Mouse (Mus musculus) heart, embryonic 15.5 days (tissue): ENCODE results near the gene Bod1l. TPM values are rescaled to one million over a fixed set of nuclear protein-coding genes. Genes with fewer than 3 reads are reported as not detected.

Experiments
- ATAC-seq: fragments of 200-750 bp; cut with Nextera tagmentation; replicated peaks from 2 replicates; pipeline ENCODE4 v1.8.0; 2017; ENCODE audit warnings: low read depth, moderate TSS enrichment; ENCODE audit not compliant: insufficient number of reproducible peaks, insufficient read depth, low FRiP score
- H3K27ac ChIP-seq: fragments of 300-500 bp; sonication (generic); 2 replicates; pipeline ENCODE4 v1.5.1; 2015; ENCODE audit warnings: mild to moderate bottlenecking, inconsistent platforms
- H3K27me3 ChIP-seq: fragments of 300-500 bp; sonication (generic); 2 replicates; pipeline ENCODE4 v1.6.1; 2015; ENCODE audit warnings: inconsistent platforms
- H3K36me3 ChIP-seq: fragments of 300-500 bp; sonication (generic); 2 replicates; pipeline ENCODE4 v1.6.1; 2015; ENCODE audit warnings: mild to moderate bottlenecking, inconsistent platforms
- H3K4me1 ChIP-seq: fragments of 300-500 bp; sonication (generic); replicated peaks from 2 replicates; pipeline ENCODE4 v1.6.1; 2015; ENCODE audit warnings: inconsistent platforms
- H3K4me2 ChIP-seq: fragments of 300-500 bp; sonication (generic); 2 replicates; pipeline ENCODE4 v1.6.1; 2015; ENCODE audit warnings: inconsistent platforms, mild to moderate bottlenecking, moderate library complexity
- H3K4me3 ChIP-seq: fragments of 300-500 bp; sonication (generic); 2 replicates; pipeline ENCODE4 v1.5.1; 2015; ENCODE audit warnings: mild to moderate bottlenecking, inconsistent platforms
- H3K9ac ChIP-seq: fragments of 300-500 bp; sonication (generic); 2 replicates; pipeline ENCODE4 v1.6.1; 2015; ENCODE audit warnings: mild to moderate bottlenecking, inconsistent platforms
- H3K9me3 ChIP-seq: fragments of 300-500 bp; sonication (generic); replicated peaks from 2 replicates; pipeline ENCODE4 v1.6.1; 2016; ENCODE audit warnings: inconsistent platforms
- WGBS: fragments of 180-500 bp; shearing (Covaris S2); methylation state at CpG from one replicate; pipeline ENCODE4 v1.1.7; 2015; ENCODE audit warnings: mixed read lengths; 5-methylcytosine and 5-hydroxymethylcytosine counted together
- polyA plus RNA-seq: library from polyadenylated mRNA; unstranded; fragments of >200 nt; fragmentation: Nextera tagmentation; extraction: Ambion mirVana; gene quantifications from 2 replicates; pipeline ENCODE4 v1.2.1, GENCODE M21; 2015

The Bod1l gene
- polyA plus RNA-seq, 1 experiment from 2014 or later, result 14.6 TPM

- Histone ChIP-seq H3K9ac (peak overlapping the region; percentile 93), H3K4me2 (peak overlapping the region; percentile 66), H3K4me1 (peaks cover 15% of the 10 kb centered on the region), H3K9me3 (no peaks in the 10 kb centered on the region), H3K27ac (peak overlapping the region; percentile 82), H3K4me3 (peak overlapping the region; percentile 91), H3K36me3 (no peaks in the 10 kb centered on the region), H3K27me3 (no peaks in the 10 kb centered on the region)
- 1% methylated on average over 46 of the region's 46 CpGs for WGBS
- ATAC-seq, result no peak
These were observed 532 bp downstream of the Bod1l start for GRCm38 (mm10) chr5:41843419-41844146.

- Histone ChIP-seq H3K27ac (no peak overlapping the region), H3K9ac (peak overlapping the region; percentile 93), H3K9me3 (no peaks in the 10 kb centered on the region), H3K27me3 (no peaks in the 10 kb centered on the region), H3K36me3 (no peaks in the 10 kb centered on the region), H3K4me1 (peaks cover 15% of the 10 kb centered on the region), H3K4me2 (peak overlapping the region; percentile 66), H3K4me3 (peak overlapping the region; percentile 91)
- ATAC-seq, result no peak
- WGBS, result 7% methylated on average over 5 of the region's 5 CpGs
These were observed 1.4 kb downstream of the Bod1l start for GRCm38 (mm10) chr5:41842681-41843080.

GRCm38 (mm10) chr5:41841735-41842134 is 2.4 kb downstream of the Bod1l start:
- no peak overlapping the region for H3K4me2 ChIP-seq
- H3K4me3 ChIP-seq, result no peak overlapping the region
- WGBS, result 81% methylated on average over 5 of the region's 5 CpGs
- no peaks in the 10 kb centered on the region for H3K27me3 ChIP-seq
- H3K36me3 ChIP-seq, result no peaks in the 10 kb centered on the region; the same call in 1 of the 2 replicates
- no peak for ATAC-seq
- no peak overlapping the region for H3K9ac ChIP-seq
- no peaks in the 10 kb centered on the region for H3K9me3 ChIP-seq
- peaks cover 15% of the 10 kb centered on the region for H3K4me1 ChIP-seq
- no peak overlapping the region for H3K27ac ChIP-seq

DNA sequence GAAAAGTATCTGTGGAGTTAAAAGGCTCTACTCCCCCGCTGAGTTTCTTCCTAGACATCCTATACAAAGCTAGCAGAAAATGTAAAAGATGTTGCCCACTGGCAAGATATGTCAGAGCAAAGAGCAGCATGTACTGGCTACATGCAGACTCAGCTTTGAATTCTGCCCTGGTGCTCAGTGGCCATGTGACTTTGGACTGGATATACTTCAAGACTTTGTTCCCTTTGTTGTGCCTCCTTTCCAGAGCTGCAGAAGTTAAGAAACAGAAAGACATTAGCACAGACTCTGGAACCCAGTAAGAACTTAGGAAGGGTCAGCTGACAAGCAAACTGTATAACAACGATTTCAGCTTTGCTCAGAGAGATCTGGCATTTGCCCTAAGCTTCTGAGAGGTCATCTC is 14.0 kb downstream of the Bod1l start:
- H3K4me1 ChIP-seq, result no peaks in the 10 kb centered on the region
- H3K9me3 ChIP-seq, result no peaks in the 10 kb centered on the region
- 86% methylated on average over 2 of the region's 2 CpGs for WGBS
- H3K27me3 ChIP-seq, result no peaks in the 10 kb centered on the region
- no peak overlapping the region for H3K4me2 ChIP-seq
- H3K36me3 ChIP-seq, result peaks cover 65% of the 10 kb centered on the region
- H3K9ac ChIP-seq, result no peak overlapping the region
- ATAC-seq, result no peak
- no peak overlapping the region for H3K27ac ChIP-seq
- H3K4me3 ChIP-seq, result no peak overlapping the region

- H3K36me3 ChIP-seq, result peaks cover 82% of the 10 kb centered on the region
- no peak for ATAC-seq
- H3K27ac ChIP-seq, result no peak overlapping the region
- H3K4me1 ChIP-seq, result no peaks in the 10 kb centered on the region
- no peaks in the 10 kb centered on the region for H3K9me3 ChIP-seq
- H3K27me3 ChIP-seq, result no peaks in the 10 kb centered on the region
- no peak overlapping the region for H3K4me2 ChIP-seq
- H3K9ac ChIP-seq, result no peak overlapping the region
- WGBS, result 42% methylated on average over 9 of the region's 9 CpGs
- H3K4me3 ChIP-seq, result no peak overlapping the region
These were observed 23.0 kb downstream of the Bod1l start for GRCm38 (mm10) chr5:41821158-41821557.

DNA sequence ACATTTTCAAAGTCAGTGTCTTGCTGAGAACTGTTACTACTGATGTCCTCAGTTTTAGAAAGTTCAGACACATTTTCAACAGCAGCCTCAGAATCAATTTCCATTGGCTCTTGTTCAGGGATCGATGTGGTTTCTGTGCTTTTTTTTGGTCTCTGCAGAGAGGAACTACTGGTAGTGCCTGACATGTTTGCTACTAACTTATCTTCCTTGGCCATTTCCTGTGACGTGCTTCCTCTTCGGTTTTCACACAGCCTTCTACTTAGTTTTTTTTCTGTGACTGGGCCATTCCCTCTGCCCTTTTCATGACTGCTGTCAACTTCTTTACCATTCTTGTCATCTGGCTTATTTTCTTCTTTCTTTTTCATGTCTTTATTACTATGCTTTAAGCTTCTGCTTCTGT is 23.6 kb downstream of the Bod1l start:
- H3K9ac ChIP-seq, result no peak overlapping the region
- H3K4me2 ChIP-seq, result no peak overlapping the region
- WGBS, result 63% methylated on average over 3 of the region's 3 CpGs
- no peak overlapping the region for H3K4me3 ChIP-seq
- peaks cover 82% of the 10 kb centered on the region for H3K36me3 ChIP-seq
- no peak for ATAC-seq
- no peak overlapping the region for H3K27ac ChIP-seq
- H3K27me3 ChIP-seq, result no peaks in the 10 kb centered on the region
- H3K9me3 ChIP-seq, result no peaks in the 10 kb centered on the region
- no peaks in the 10 kb centered on the region for H3K4me1 ChIP-seq

DNA sequence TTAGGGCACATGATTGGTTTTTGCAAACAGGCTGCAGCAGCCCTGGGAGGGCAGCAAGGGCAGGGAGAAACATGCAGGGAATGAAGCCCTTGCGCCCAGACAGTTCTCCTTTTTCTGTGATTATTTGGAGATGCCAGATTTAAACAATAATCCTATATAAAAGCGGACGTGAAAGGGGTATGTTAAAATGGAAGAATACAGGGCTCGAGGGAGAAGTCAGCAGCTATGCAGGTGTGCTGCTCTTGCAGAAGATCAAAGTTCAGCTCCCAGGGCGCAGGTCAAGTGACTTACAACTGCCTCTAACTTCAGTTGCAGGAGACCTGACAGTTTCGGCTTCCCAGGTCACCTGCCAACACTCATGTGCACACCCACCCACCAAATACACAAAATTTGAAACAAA is 31.6 kb downstream of the Bod1l start:
- H3K27me3 ChIP-seq, result no peaks in the 10 kb centered on the region
- no peak for ATAC-seq
- H3K4me3 ChIP-seq, result no peak overlapping the region
- H3K9me3 ChIP-seq, result no peaks in the 10 kb centered on the region
- 92% methylated on average over 6 of the region's 6 CpGs for WGBS
- H3K4me1 ChIP-seq, result no peaks in the 10 kb centered on the region
- H3K36me3 ChIP-seq, result peaks cover 56% of the 10 kb centered on the region
- H3K27ac ChIP-seq, result no peak overlapping the region
- no peak overlapping the region for H3K4me2 ChIP-seq
- no peak overlapping the region for H3K9ac ChIP-seq

DNA sequence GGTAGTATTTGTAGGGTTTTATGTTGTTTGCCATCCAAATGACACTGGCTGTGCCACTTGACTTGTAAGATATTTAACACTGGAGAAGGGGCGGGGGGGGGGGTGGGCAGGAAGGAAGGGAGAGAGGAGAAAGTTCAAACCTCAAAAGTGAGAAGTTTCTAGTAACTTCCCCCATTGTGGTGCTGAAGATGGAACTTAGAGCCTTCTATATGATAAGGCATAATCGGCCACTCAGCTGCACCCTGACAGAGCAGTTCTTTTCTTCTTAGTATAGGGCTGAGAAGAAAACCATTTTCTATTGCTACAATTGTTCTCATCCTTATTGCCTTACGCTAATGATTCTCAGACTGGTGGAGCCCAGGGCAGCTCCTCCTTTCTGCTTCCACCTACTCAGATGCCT is 32.8 kb downstream of the Bod1l start:
- no peak overlapping the region for H3K27ac ChIP-seq
- H3K36me3 ChIP-seq, result peaks cover 50% of the 10 kb centered on the region
- no peak for ATAC-seq

GRCm38 (mm10) chr5:41807383-41807782 is 36.7 kb downstream of the Bod1l start:
- Histone ChIP-seq H3K27ac (no peak overlapping the region), H3K4me1 (no peaks in the 10 kb centered on the region), H3K4me2 (no peak overlapping the region), H3K4me3 (no peak overlapping the region), H3K36me3 (peaks cover 44% of the 10 kb centered on the region; the same call in 1 of the 2 replicates), H3K27me3 (no peaks in the 10 kb centered on the region), H3K9ac (no peak overlapping the region), H3K9me3 (no peaks in the 10 kb centered on the region)
- 36% methylated on average over 2 of the region's 2 CpGs for whole genome bisulfite sequencing
- no peak for ATAC-seq

More for the DNA sequence above, 32.8 kb downstream of the Bod1l start:
- no peaks in the 10 kb centered on the region for H3K27me3 ChIP-seq
- no peak overlapping the region for H3K4me2 ChIP-seq
- WGBS, result 81% methylated on average over 3 of the region's 3 CpGs
- no peaks in the 10 kb centered on the region for H3K9me3 ChIP-seq
- H3K4me3 ChIP-seq, result no peak overlapping the region
- no peaks in the 10 kb centered on the region for H3K4me1 ChIP-seq
- no peak overlapping the region for H3K9ac ChIP-seq

GRCm38 (mm10) chr5:41806176-41806575 is 37.9 kb downstream of the Bod1l start:
- Histone ChIP-seq H3K9ac (no peak overlapping the region), H3K36me3 (peaks cover 36% of the 10 kb centered on the region; the same call in 1 of the 2 replicates), H3K4me3 (no peak overlapping the region), H3K4me1 (no peaks in the 10 kb centered on the region), H3K27me3 (no peaks in the 10 kb centered on the region), H3K27ac (no peak overlapping the region), H3K4me2 (no peak overlapping the region), H3K9me3 (no peaks in the 10 kb centered on the region)
- WGBS, result 74% methylated on average over 5 of the region's 5 CpGs
- no peak for ATAC-seq

GRCm38 (mm10) chr5:41805085-41805484 is 39.0 kb downstream of the Bod1l start:
- 87% methylated on average over 2 of the region's 2 CpGs for WGBS
- Histone ChIP-seq H3K27ac (no peak overlapping the region), H3K4me3 (no peak overlapping the region), H3K27me3 (no peaks in the 10 kb centered on the region), H3K4me2 (no peak overlapping the region), H3K4me1 (no peaks in the 10 kb centered on the region), H3K9ac (no peak overlapping the region), H3K9me3 (no peaks in the 10 kb centered on the region), H3K36me3 (peaks cover 37% of the 10 kb centered on the region; the same call in 1 of the 2 replicates)
- ATAC-seq, result no peak

DNA sequence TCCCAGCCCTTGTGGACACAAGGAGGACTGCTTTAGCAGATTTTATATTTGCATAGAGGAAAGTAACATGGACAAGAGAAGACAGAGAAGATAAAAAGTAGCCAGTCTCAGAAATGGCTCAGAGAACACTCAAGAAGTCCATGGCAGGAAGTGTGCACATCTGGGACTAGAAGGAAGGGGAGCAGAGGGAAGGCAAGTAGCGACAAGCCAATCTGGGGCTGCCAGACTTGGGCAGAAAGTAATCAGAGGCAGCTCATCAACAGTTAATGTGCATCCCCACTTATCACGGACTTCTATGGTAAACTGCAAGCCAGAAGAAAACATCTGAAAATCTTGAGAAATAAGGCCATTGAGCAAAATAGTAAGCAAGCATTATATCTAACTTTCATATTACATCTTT is 39.5 kb downstream of the Bod1l start:
- no peak overlapping the region for H3K4me2 ChIP-seq
- H3K27me3 ChIP-seq, result no peaks in the 10 kb centered on the region
- 74% methylated on average over 2 of the region's 2 CpGs for WGBS
- H3K36me3 ChIP-seq, result peaks cover 37% of the 10 kb centered on the region; the same call in 1 of the 2 replicates
- no peaks in the 10 kb centered on the region for H3K9me3 ChIP-seq
- H3K4me3 ChIP-seq, result no peak overlapping the region
- ATAC-seq, result no peak
- H3K27ac ChIP-seq, result no peak overlapping the region
- no peaks in the 10 kb centered on the region for H3K4me1 ChIP-seq
- no peak overlapping the region for H3K9ac ChIP-seq
